Mouse (Mus musculus) brain, embryonic 18.5 days (tissue): ENCODE results near the gene Gpr179.

Source experiments
- DNase-seq: peaks from one replicate; pipeline ENCODE4 v3.0.0-alpha.2; 2012; ENCODE audit warnings: low read depth, low spot score

Gene Gpr179

GRCm38 (mm10) chr11:97355247-97355646 lies 3.4 kb upstream of the Gpr179 start:
- no peak for DNase-seq

GRCm38 (mm10) chr11:97354646-97355045 lies 2.8 kb upstream of the Gpr179 start:
- DNase-seq: no peak

- DNase-seq: no peak
These were observed 1.2 kb upstream of the Gpr179 start for GRCm38 (mm10) chr11:97352935-97353597.

GRCm38 (mm10) chr11:97350035-97350434 lies 1.8 kb downstream of the Gpr179 start:
- no peak for DNase-seq

- no peak for DNase-seq
These were observed 4.6 kb downstream of the Gpr179 start for GRCm38 (mm10) chr11:97347291-97347690.

GRCm38 (mm10) chr11:97346383-97346782 lies 5.5 kb downstream of the Gpr179 start:
- no peak for DNase-seq

GRCm38 (mm10) chr11:97345446-97345845 lies 6.4 kb downstream of the Gpr179 start:
- DNase-seq: no peak

GRCm38 (mm10) chr11:97343619-97344018 lies 8.3 kb downstream of the Gpr179 start:
- DNase-seq: no peak

- DNase-seq: no peak
These were observed 8.7 kb downstream of the Gpr179 start for GRCm38 (mm10) chr11:97343175-97343574.

- DNase-seq: no peak
These were observed 12.9 kb downstream of the Gpr179 start for GRCm38 (mm10) chr11:97338977-97339315.

GRCm38 (mm10) chr11:97338302-97338976 lies 13.4 kb downstream of the Gpr179 start:
- DNase-seq: no peak

GRCm38 (mm10) chr11:97337363-97337762 lies 14.5 kb downstream of the Gpr179 start:
- DNase-seq: no peak

- no peak for DNase-seq
These were observed 15.0 kb downstream of the Gpr179 start for GRCm38 (mm10) chr11:97336751-97337345.

GRCm38 (mm10) chr11:97336238-97336637 lies 15.6 kb downstream of the Gpr179 start:
- DNase-seq: no peak

- DNase-seq: no peak
These were observed 17.5 kb downstream of the Gpr179 start for GRCm38 (mm10) chr11:97334400-97334799.

GRCm38 (mm10) chr11:97333896-97334295 lies 18.0 kb downstream of the Gpr179 start:
- no peak for DNase-seq

- no peak for DNase-seq
These were observed 18.8 kb downstream of the Gpr179 start for GRCm38 (mm10) chr11:97333044-97333443.

- no peak for DNase-seq
These were observed 20.4 kb downstream of the Gpr179 start for GRCm38 (mm10) chr11:97331231-97332190.

- DNase-seq: no peak
These were observed 21.6 kb downstream of the Gpr179 start for GRCm38 (mm10) chr11:97330315-97330714.

GRCm38 (mm10) chr11:97328148-97328547 lies 23.7 kb downstream of the Gpr179 start:
- DNase-seq: no peak

- DNase-seq: no peak
These were observed 26.7 kb downstream of the Gpr179 start for GRCm38 (mm10) chr11:97325224-97325623.
